Mouse (Mus musculus): ENCODE results near the gene Rnf213.

Rnf213 gene

GRCm38 (mm10) chr11:119516677-119517361, 123.9 kb downstream of the Rnf213 start:
- peak; percentile 73 for DNase-seq

DNA sequence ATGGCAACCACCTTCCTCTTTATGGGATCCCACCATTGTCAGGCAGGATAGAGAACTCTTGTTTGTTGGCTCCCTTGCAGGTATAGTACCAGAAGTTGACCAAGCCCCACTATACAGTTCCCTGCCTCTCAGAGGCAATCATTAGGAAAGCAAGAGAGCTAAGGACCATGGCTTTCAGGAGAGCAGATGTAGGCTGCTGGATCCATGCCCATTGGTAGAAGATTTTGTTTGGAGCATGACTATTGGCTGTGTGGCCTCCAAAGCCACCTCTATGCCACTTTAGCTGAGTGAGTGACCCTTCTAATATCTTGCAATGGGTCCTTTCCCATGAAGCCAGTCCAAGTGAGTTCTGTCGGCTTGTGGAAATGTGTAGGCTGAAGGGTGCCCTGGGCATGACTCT, 126.5 kb downstream of the Rnf213 start:
- DNase-seq, result no peak

GRCm38 (mm10) chr11:119520005-119520712, 127.3 kb downstream of the Rnf213 start:
- DNase-seq, result no peak

- no peak for DNase-seq
These were observed 127.8 kb downstream of the Rnf213 start for GRCm38 (mm10) chr11:119520713-119521063.

DNA sequence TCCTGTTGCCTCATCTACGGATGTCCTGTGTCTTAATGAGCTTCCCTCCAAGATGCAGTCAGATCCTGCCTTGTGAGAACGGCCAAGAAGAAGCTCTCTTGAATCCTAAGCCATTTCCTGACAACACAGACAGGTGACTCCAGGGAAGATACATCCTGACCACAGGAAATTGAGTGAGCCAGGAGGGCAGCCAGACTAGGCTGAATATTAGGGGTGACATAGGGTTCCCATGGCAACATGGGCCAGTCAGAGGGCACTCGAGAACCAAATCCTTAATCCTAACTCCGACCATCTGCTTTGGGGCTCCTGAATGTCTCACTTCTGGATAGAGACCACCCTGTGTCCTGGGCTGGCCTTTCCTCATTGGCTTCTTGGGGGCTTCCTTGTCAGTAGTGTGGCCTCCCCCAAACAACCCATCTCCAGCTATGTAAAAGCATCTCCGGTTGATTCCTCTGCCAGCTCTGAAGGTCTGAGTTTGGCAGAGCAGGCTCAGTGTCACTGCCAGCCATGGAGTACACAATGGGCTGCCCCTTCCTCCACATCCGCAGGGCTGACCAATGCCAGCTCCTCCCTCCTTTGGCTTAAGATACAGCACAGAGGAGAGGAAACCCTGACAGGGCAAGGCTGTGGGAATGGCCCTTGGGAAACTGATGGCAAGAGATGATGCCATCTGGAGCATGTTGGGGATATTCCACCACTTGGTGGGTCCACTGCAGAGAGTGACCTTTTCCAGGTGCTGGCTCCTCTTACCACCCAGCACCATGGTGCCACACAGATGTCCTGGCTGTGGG, 129.2 kb downstream of the Rnf213 start:
- no peak for DNase-seq

- peak; percentile 99 for DNase-seq
These were observed 129.9 kb downstream of the Rnf213 start for GRCm38 (mm10) chr11:119522779-119523178.

GRCm38 (mm10) chr11:119523392-119523791, 130.5 kb downstream of the Rnf213 start:
- no peak for DNase-seq

DNA sequence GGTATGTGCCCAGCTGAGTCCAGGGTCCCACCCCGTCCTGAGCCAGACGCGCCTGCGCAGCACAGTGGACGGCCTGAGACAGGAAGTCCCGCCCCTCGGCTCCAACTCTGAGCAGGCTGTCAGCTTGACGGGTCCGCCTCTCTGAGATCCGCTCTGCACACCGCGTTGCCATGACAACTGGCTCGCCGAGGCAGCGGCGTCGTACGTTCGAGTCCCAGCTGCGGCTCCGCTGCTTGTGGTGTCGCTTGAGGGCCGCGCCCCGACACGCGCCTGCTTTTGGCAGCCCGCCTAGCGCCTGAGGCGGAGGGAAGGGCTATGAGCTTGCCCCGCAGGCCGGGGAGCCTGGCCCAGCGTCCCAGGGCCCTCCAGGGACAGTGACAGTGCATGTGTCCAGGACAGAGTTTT, 131.6 kb downstream of the Rnf213 start:
- peak; percentile 70 for DNase-seq

DNA sequence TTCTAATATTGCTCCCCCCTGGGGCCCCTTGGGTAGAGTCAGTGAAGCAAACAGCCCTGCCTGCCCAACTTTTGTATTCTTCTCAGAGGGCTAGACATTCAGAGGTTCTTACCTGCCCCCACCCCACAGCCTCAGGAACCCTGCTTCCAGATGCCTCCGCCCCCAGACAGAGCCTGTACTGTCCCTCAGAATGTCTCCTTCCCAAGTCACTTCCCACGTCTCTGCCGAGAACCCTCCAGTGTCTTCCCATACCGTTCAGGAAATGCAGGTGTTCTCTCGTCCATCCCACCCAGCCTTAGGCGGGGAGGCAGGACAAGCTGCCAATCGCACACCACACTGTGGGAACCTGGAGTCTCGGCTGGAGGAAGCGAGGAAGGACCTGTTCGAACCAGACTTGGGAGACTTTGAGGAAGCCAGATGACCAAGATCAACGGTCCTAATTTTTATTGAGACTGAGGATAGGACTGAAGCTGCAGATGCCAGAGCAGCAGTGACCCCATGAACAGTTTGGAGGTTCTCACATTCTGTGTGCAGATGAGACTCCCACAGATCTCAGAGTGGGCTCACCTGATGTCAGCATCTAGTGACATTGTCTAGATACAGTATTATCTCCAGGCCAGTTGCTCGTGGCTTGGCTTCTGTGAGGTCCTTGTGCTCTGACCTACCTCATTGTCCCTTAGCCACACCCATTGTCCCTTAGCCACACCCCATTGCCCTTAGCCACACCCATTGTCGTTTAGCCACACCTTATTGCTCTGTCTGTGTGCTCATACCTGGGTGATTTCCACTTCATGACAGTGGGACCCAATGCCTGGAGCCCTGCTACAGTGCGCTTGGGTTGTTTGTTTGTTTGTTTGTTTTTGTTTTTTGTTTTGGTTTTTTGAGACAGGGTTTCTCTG, 133.4 kb downstream of the Rnf213 start:
- peak; percentile 55 for DNase-seq

GRCm38 (mm10) chr11:119528930-119529329, 136.0 kb downstream of the Rnf213 start:
- no peak for DNase-seq

DNA sequence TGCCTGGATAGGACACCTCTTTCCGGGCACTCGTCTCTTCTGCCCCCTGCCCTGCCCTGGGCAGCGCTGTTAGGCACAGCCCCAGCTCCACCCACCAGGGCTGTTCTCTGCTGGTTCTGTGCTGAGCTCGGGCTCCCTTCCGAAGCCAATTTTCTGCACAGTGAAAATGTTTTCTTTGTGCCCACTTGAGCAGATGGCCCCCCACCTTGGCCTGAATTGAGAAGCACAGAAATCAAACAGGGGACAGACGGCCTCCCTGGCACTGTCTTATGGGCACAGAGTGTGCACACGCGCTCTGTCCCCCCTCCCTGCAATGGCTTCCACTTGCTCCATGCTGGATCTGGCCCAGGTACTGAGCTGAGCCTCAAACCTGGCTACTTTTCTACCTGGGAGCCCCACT, 139.6 kb downstream of the Rnf213 start:
- peak; percentile 91 for DNase-seq

DNA sequence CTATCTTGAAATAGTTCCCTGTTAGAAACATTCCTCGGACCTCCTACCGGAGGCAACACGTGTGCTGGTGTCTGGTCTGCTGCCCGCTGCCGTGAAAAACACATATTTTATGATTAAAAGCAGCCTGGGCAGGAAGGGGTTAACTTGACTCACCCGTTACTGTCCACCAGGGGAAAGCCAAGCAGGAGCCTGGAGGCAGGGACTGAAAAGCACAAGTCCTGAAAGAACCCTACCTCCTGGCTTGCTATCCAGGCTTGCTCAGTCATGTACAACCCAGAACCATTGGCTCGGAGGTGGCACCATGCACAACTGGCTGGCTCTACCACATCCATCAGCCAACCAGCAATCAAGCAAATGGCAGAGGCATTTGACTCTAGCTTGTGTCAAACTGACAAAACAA, 140.8 kb downstream of the Rnf213 start:
- no peak for DNase-seq

Data from cerebellum, adult 9-10 months (tissue).